Mouse (Mus musculus): ENCODE measurements around the gene Tom1l2. TPM values are rescaled to one million over a fixed set of nuclear protein-coding genes. Genes with fewer than 3 reads are reported as not detected.
A peak's percentile ranks its signal among the peaks of the same experiment; 100 is the strongest.

The Tom1l2 gene
- polyA plus RNA-seq, 1 experiment from 2014 or later, result 61.4 TPM

- H3K4me2 ChIP-seq, result no peak overlapping the region
- H3K9me3 ChIP-seq, result no peaks in the 10 kb centered on the region
- no peak for ATAC-seq (ENCODE audit: low read depth)
- H3K36me3 ChIP-seq, result peaks cover 45% of the 10 kb centered on the region
- peak overlapping the region; percentile 50; the same call in 1 of the 2 replicates for H3K9ac ChIP-seq
- 60% methylated on average over 8 of the region's 8 CpGs for WGBS
- peak overlapping the region; percentile 62 for H3K27ac ChIP-seq (replicated peaks)
- peaks cover 21% of the 10 kb centered on the region for H3K4me1 ChIP-seq (replicated peaks)
- H3K4me3 ChIP-seq, result no peak overlapping the region
- no peaks in the 10 kb centered on the region for H3K27me3 ChIP-seq
Observed at GRCm38 (mm10) chr11:60233235-60233634, 119.5 kb downstream of the Tom1l2 start.

- Histone ChIP-seq H3K9me3 (no peaks in the 10 kb centered on the region), H3K27ac (replicated peaks) (peak overlapping the region; percentile 62; the same call in 1 of the 2 replicates), H3K4me2 (no peak overlapping the region), H3K27me3 (no peaks in the 10 kb centered on the region), H3K4me1 (replicated peaks) (peaks cover 21% of the 10 kb centered on the region), H3K4me3 (no peak overlapping the region), H3K36me3 (peaks cover 41% of the 10 kb centered on the region), H3K9ac (no peak overlapping the region)
- ATAC-seq (ENCODE audit: low read depth), result no peak
- whole genome bisulfite sequencing, result 83% methylated on average over 14 of the region's 14 CpGs
Observed at GRCm38 (mm10) chr11:60232441-60233058, 120.2 kb downstream of the Tom1l2 start.

GRCm38 (mm10) chr11:60231951-60232350, 120.8 kb downstream of the Tom1l2 start:
- Histone ChIP-seq H3K4me3 (no peak overlapping the region), H3K4me2 (no peak overlapping the region), H3K9ac (no peak overlapping the region), H3K36me3 (peaks cover 36% of the 10 kb centered on the region), H3K4me1 (replicated peaks) (peaks cover 21% of the 10 kb centered on the region), H3K27me3 (no peaks in the 10 kb centered on the region), H3K27ac (replicated peaks) (no peak overlapping the region), H3K9me3 (no peaks in the 10 kb centered on the region)
- WGBS, result 30% methylated on average over 4 of the region's 4 CpGs
- no peak for ATAC-seq (ENCODE audit: low read depth)

GRCm38 (mm10) chr11:60231326-60231725, 121.4 kb downstream of the Tom1l2 start:
- Histone ChIP-seq H3K27ac (replicated peaks) (no peak overlapping the region), H3K4me3 (no peak overlapping the region), H3K36me3 (peaks cover 31% of the 10 kb centered on the region), H3K9me3 (no peaks in the 10 kb centered on the region), H3K4me1 (replicated peaks) (peaks cover 21% of the 10 kb centered on the region), H3K9ac (no peak overlapping the region), H3K4me2 (no peak overlapping the region), H3K27me3 (no peaks in the 10 kb centered on the region)
- ATAC-seq (ENCODE audit: low read depth), result no peak
- WGBS, result 62% methylated on average over 3 of the region's 3 CpGs

GRCm38 (mm10) chr11:60230512-60230911, 122.2 kb downstream of the Tom1l2 start:
- H3K9me3 ChIP-seq, result no peaks in the 10 kb centered on the region
- peaks cover 21% of the 10 kb centered on the region for H3K4me1 ChIP-seq (replicated peaks)
- 85% methylated on average over 7 of the region's 7 CpGs for WGBS
- H3K9ac ChIP-seq, result no peak overlapping the region
- ATAC-seq (ENCODE audit: low read depth), result no peak
- peaks cover 29% of the 10 kb centered on the region for H3K36me3 ChIP-seq
- H3K4me3 ChIP-seq, result no peak overlapping the region
- H3K27me3 ChIP-seq, result no peaks in the 10 kb centered on the region
- no peak overlapping the region for H3K4me2 ChIP-seq
- H3K27ac ChIP-seq (replicated peaks), result no peak overlapping the region

GRCm38 (mm10) chr11:60229821-60230220, 122.9 kb downstream of the Tom1l2 start:
- peaks cover 24% of the 10 kb centered on the region for H3K36me3 ChIP-seq
- no peaks in the 10 kb centered on the region for H3K9me3 ChIP-seq
- no peak overlapping the region for H3K27ac ChIP-seq (replicated peaks)
- H3K9ac ChIP-seq, result no peak overlapping the region
- H3K4me1 ChIP-seq (replicated peaks), result peaks cover 21% of the 10 kb centered on the region
- no peak overlapping the region for H3K4me3 ChIP-seq
- H3K4me2 ChIP-seq, result no peak overlapping the region
- ATAC-seq (ENCODE audit: low read depth), result no peak
- 79% methylated on average over 13 of the region's 13 CpGs for WGBS
- H3K27me3 ChIP-seq, result no peaks in the 10 kb centered on the region

- Histone ChIP-seq H3K27ac (replicated peaks) (no peak overlapping the region), H3K9ac (no peak overlapping the region), H3K4me1 (replicated peaks) (peaks cover 18% of the 10 kb centered on the region), H3K4me2 (no peak overlapping the region), H3K36me3 (peaks cover 24% of the 10 kb centered on the region), H3K9me3 (no peaks in the 10 kb centered on the region), H3K4me3 (no peak overlapping the region), H3K27me3 (no peaks in the 10 kb centered on the region)
- ATAC-seq (ENCODE audit: low read depth), result no peak
- WGBS, result 77% methylated on average over 3 of the region's 3 CpGs
Observed at GRCm38 (mm10) chr11:60228525-60228924, 124.2 kb downstream of the Tom1l2 start.

- no peak for ATAC-seq (ENCODE audit: low read depth)
- H3K27me3 ChIP-seq, result no peaks in the 10 kb centered on the region
- no peak overlapping the region for H3K4me2 ChIP-seq
- H3K9ac ChIP-seq, result no peak overlapping the region
- H3K4me1 ChIP-seq (replicated peaks), result peaks cover 15% of the 10 kb centered on the region
- H3K27ac ChIP-seq (replicated peaks), result no peak overlapping the region
- H3K9me3 ChIP-seq, result no peaks in the 10 kb centered on the region
- no peak overlapping the region for H3K4me3 ChIP-seq
- H3K36me3 ChIP-seq, result peaks cover 24% of the 10 kb centered on the region
- 56% methylated on average over 1 of the region's 1 CpGs for WGBS
Observed at GRCm38 (mm10) chr11:60225874-60226273, 126.8 kb downstream of the Tom1l2 start.

GRCm38 (mm10) chr11:60224676-60225075, 128.0 kb downstream of the Tom1l2 start:
- 53% methylated on average over 4 of the region's 4 CpGs for WGBS
- Histone ChIP-seq H3K4me1 (replicated peaks) (peaks cover 24% of the 10 kb centered on the region), H3K4me2 (no peak overlapping the region), H3K27ac (replicated peaks) (no peak overlapping the region), H3K9me3 (no peaks in the 10 kb centered on the region), H3K9ac (no peak overlapping the region), H3K36me3 (peaks cover 15% of the 10 kb centered on the region), H3K4me3 (no peak overlapping the region), H3K27me3 (no peaks in the 10 kb centered on the region)
- ATAC-seq (ENCODE audit: low read depth), result no peak

- H3K36me3 ChIP-seq, result no peaks in the 10 kb centered on the region
- H3K4me1 ChIP-seq (replicated peaks), result peaks cover 38% of the 10 kb centered on the region
- no peaks in the 10 kb centered on the region for H3K9me3 ChIP-seq
- H3K4me2 ChIP-seq, result peak within 1 kb of the TSS; percentile 63
- 5% methylated on average over 46 of the region's 46 CpGs for WGBS
- peak within 1 kb of the TSS; percentile 52 for H3K27ac ChIP-seq (replicated peaks)
- H3K9ac ChIP-seq, result peak within 1 kb of the TSS; percentile 47; the same call in 1 of the 2 replicates
- H3K4me3 ChIP-seq, result peak within 1 kb of the TSS; percentile 33
- no peaks in the 10 kb centered on the region for H3K27me3 ChIP-seq
- peak; percentile 49; the same call in 1 of the 2 replicates for ATAC-seq (ENCODE audit: low read depth)
Observed at GRCm38 (mm10) chr11:60222469-60223236, 130.1 kb downstream of the Tom1l2 start, which contains the start of gene Srebf1. Gene Srebf1 (minus strand): TSS chr11:60222581.

GRCm38 (mm10) chr11:60222085-60222468, 130.6 kb downstream of the Tom1l2 start:
- ATAC-seq (ENCODE audit: low read depth), result no peak
- no peak overlapping the region for H3K9ac ChIP-seq
- H3K4me1 ChIP-seq (replicated peaks), result peaks cover 42% of the 10 kb centered on the region
- no peaks in the 10 kb centered on the region for H3K36me3 ChIP-seq
- no peaks in the 10 kb centered on the region for H3K27me3 ChIP-seq
- H3K4me2 ChIP-seq, result peak overlapping the region; percentile 63
- WGBS, result 58% methylated on average over 3 of the region's 3 CpGs
- H3K9me3 ChIP-seq, result no peaks in the 10 kb centered on the region
- peak overlapping the region; percentile 33 for H3K4me3 ChIP-seq
- no peak overlapping the region for H3K27ac ChIP-seq (replicated peaks)

GRCm38 (mm10) chr11:60221425-60221824, 131.3 kb downstream of the Tom1l2 start:
- 85% methylated on average over 6 of the region's 6 CpGs for WGBS
- Histone ChIP-seq H3K4me1 (replicated peaks) (peaks cover 49% of the 10 kb centered on the region), H3K27ac (replicated peaks) (no peak overlapping the region), H3K9me3 (no peaks in the 10 kb centered on the region), H3K9ac (no peak overlapping the region), H3K27me3 (no peaks in the 10 kb centered on the region), H3K4me2 (no peak overlapping the region), H3K36me3 (no peaks in the 10 kb centered on the region), H3K4me3 (no peak overlapping the region)
- no peak for ATAC-seq (ENCODE audit: low read depth)
